Comparison of ENCODE assay signal across 9 mouse cellular contexts in the genomic region with DNA sequence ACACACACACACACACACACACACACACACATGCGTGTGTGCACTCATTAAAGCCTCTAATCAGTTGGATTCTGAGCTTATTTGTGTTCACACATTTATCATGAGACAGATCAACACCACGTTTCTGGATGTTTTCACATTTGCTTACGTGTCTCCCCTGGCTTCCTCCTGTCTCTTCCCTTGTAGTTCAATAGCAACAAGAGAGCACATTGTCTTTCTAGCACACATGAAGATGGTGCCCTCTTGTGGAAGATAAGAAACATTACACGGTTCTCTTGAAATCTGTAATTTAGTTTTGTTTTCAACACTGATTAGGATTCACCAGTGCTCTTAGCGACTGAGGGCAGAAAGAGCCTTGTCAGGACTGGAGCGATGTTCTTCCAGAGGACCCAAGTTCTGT. TPM values are rescaled to one million over a fixed set of nuclear protein-coding genes. Genes with fewer than 3 reads are reported as not detected.
DNase-seq lines count a peak whose midpoint lies in the region; ATAC-seq and TF ChIP-seq lines count a peak whose summit lies in the region.
"Had no signal": no experiment of that assay in that cellular context is flagged by ENCODE, and none has a peak within 500 bp of the region (broad histone marks: within the 10 kb centered on the region; RNA-seq: fewer than 3 reads in every experiment).

No protein-coding gene starts in this region.

- H3K79me3 ChIP-seq in C2C12 (ENCODE audit: low read depth) = no peaks in the 10 kb centered on the region

- no peaks in the 10 kb centered on the region for H3K27me3 ChIP-seq in heart, embryonic 15.5 days
- H3K27me3 ChIP-seq in heart, embryonic 11.5 days (ENCODE audit: control insufficient read depth, insufficient read depth, low read length) = no peaks in the 10 kb centered on the region
- H3K27me3 ChIP-seq in C2C12 (ENCODE audit: control insufficient read depth, insufficient read depth, insufficient read length) = no peaks in the 10 kb centered on the region
- H3K27me3 ChIP-seq: embryonic facial prominence, embryonic 12.5 days had no signal

- no peaks in the 10 kb centered on the region for H3K36me3 ChIP-seq in heart, embryonic 15.5 days
- no peaks in the 10 kb centered on the region for H3K36me3 ChIP-seq in heart, embryonic 11.5 days (ENCODE audit: control insufficient read depth, insufficient read depth, low read length)
- H3K36me3 ChIP-seq in C2C12 (ENCODE audit: control insufficient read depth, insufficient read depth) = no peaks in the 10 kb centered on the region
- H3K36me3 ChIP-seq: embryonic facial prominence, embryonic 12.5 days had no signal

- peak overlapping the region; percentile 27; the same call in 1 of the 2 replicates for H3K4me2 ChIP-seq in heart, embryonic 15.5 days
- H3K4me2 ChIP-seq in heart, embryonic 11.5 days = no peak overlapping the region
- H3K4me2 ChIP-seq: embryonic facial prominence, embryonic 12.5 days had no signal

- WGBS in heart, embryonic 15.5 days = 23% methylated on average over 6 of the region's 6 CpGs
- 24% methylated on average over 6 of the region's 6 CpGs for WGBS in heart, embryonic 11.5 days (ENCODE audit: insufficient replicate concordance)

- H3K4me1 ChIP-seq in heart, embryonic 15.5 days (replicated peaks) = no peaks in the 10 kb centered on the region
- H3K4me1 ChIP-seq in heart, embryonic 11.5 days (ENCODE audit: control insufficient read depth, insufficient read depth, low read length) = no peaks in the 10 kb centered on the region
- H3K4me1 ChIP-seq: embryonic facial prominence, embryonic 12.5 days had no signal

- ATAC-seq in heart, embryonic 15.5 days (replicated peaks; ENCODE audit: insufficient number of reproducible peaks, insufficient read depth, low FRiP score, low read depth) = no peak
- no peak for ATAC-seq in heart, embryonic 11.5 days (replicated peaks; ENCODE audit: insufficient number of reproducible peaks, low FRiP score, low TSS enrichment)

- DNase-seq in adipocyte (ENCODE audit: low spot score) = peak; percentile 51
- peak; percentile 4 to 37 for DNase-seq in layer of hippocampus, postnatal 14 days (ENCODE audit: low spot score in 2 of 2)
- peak; percentile 27 for DNase-seq in thymus, postnatal 25 days
- no peak for DNase-seq in testis, postnatal 10 days (ENCODE audit: low spot score)
- no peak for DNase-seq in frontal cortex, postnatal 10 days (ENCODE audit: low spot score in 2 of 2)

- H3K79me2 ChIP-seq in C2C12 (ENCODE audit: control insufficient read depth, insufficient read depth) = no peaks in the 10 kb centered on the region

- H3K4me3 ChIP-seq in heart, embryonic 15.5 days = no peak overlapping the region
- no peak overlapping the region for H3K4me3 ChIP-seq in heart, embryonic 11.5 days (ENCODE audit: low read depth, low read length)
- no peak overlapping the region for H3K4me3 ChIP-seq in C2C12 (ENCODE audit: insufficient read depth, poor library complexity, severe bottlenecking)
- H3K4me3 ChIP-seq: embryonic facial prominence, embryonic 12.5 days had no signal

- no peak overlapping the region for H3K27ac ChIP-seq in heart, embryonic 15.5 days
- H3K27ac ChIP-seq in heart, embryonic 11.5 days (ENCODE audit: low read depth, low read length) = no peak overlapping the region
- H3K27ac ChIP-seq: embryonic facial prominence, embryonic 12.5 days had no signal

- no peaks in the 10 kb centered on the region for H3K9me3 ChIP-seq in heart, embryonic 15.5 days (replicated peaks)
- no peaks in the 10 kb centered on the region for H3K9me3 ChIP-seq in heart, embryonic 11.5 days (replicated peaks; ENCODE audit: control insufficient read depth, low read length)
- H3K9me3 ChIP-seq: embryonic facial prominence, embryonic 12.5 days had no signal

- no peak overlapping the region for H3K9ac ChIP-seq in heart, embryonic 15.5 days
- no peak overlapping the region for H3K9ac ChIP-seq in heart, embryonic 11.5 days (ENCODE audit: low read depth, low read length)
- H3K9ac ChIP-seq: embryonic facial prominence, embryonic 12.5 days had no signal

- H3ac ChIP-seq in C2C12 (ENCODE audit: control insufficient read depth, insufficient read length, low read depth) = peak overlapping the region; percentile 58

- no peak for TF ChIP-seq CTCF in C2C12 (IDR thresholded peaks at IDR 0.05; ENCODE audit: control insufficient read depth, insufficient read depth, insufficient read length)

TF ChIP-seq in C2C12, 6 proteins besides CTCF, POLR2A, EP300 and RAD21:
- TF ChIP-seq FOSL1 (IDR thresholded peaks at IDR 0.05; ENCODE audit: insufficient read depth, low read length, poor library complexity, severe bottlenecking) = no peak

RNA-seq across cellular contexts. Expression of a gene that starts 2.9 kb away (rescaled TPM):
- not detected in 2 replicates for polyA plus RNA-seq in heart, embryonic 15.5 days (2015; fragmentation: Nextera tagmentation; extraction: Ambion mirVana)
- not detected in 2 replicates for polyA plus RNA-seq in heart, embryonic 11.5 days (2014; fragmentation: Nextera tagmentation; extraction: Ambion mirVana)
- not detected for polyA plus RNA-seq in C2C12 (2012; fragmentation: generic; extraction: Trizol)
- 1 to 10 TPM in 1 of 2 experiments, under 1 TPM in 1; 0.88 to 1.0 TPM for total RNA-seq in layer of hippocampus, postnatal 14 days (2021)

RNA-seq across cellular contexts. Expression of a gene that starts 27.3 kb away (rescaled TPM):
- polyA plus RNA-seq in heart, embryonic 15.5 days (2015; fragmentation: Nextera tagmentation; extraction: Ambion mirVana) = 0.10 TPM in 2 replicates
- polyA plus RNA-seq in heart, embryonic 11.5 days (2014; fragmentation: Nextera tagmentation; extraction: Ambion mirVana) = 0.08 and 0.27 TPM in 2 replicates
- 0.01 TPM for polyA plus RNA-seq in C2C12 (2012; fragmentation: generic; extraction: Trizol)
- not detected for total RNA-seq in layer of hippocampus, postnatal 14 days (2021)

RNA-seq across cellular contexts. Expression of a gene that starts 44.7 kb away (rescaled TPM):
- not detected in 2 replicates for polyA plus RNA-seq in heart, embryonic 15.5 days (2015; fragmentation: Nextera tagmentation; extraction: Ambion mirVana)
- not detected in 2 replicates for polyA plus RNA-seq in heart, embryonic 11.5 days (2014; fragmentation: Nextera tagmentation; extraction: Ambion mirVana)
- not detected for polyA plus RNA-seq in C2C12 (2012; fragmentation: generic; extraction: Trizol)
- not detected for total RNA-seq in layer of hippocampus, postnatal 14 days (2021)
- polyA plus RNA-seq: embryonic facial prominence, embryonic 12.5 days had no signal

RNA-seq across cellular contexts. Expression of a gene that starts 52.9 kb away (rescaled TPM):
- 56.4 and 68.3 TPM in 2 replicates for polyA plus RNA-seq in heart, embryonic 15.5 days (2015; fragmentation: Nextera tagmentation; extraction: Ambion mirVana)
- polyA plus RNA-seq in heart, embryonic 11.5 days (2014; fragmentation: Nextera tagmentation; extraction: Ambion mirVana) = 52.6 and 78.3 TPM in 2 replicates
- 31.6 TPM for polyA plus RNA-seq in C2C12 (2012; fragmentation: generic; extraction: Trizol)
- 1,000 to 10,000 TPM; 1,538 to 1,706 TPM for total RNA-seq in layer of hippocampus, postnatal 14 days (2021)

RNA-seq across cellular contexts. Expression of a gene that starts 53.2 kb away (rescaled TPM):
- 0.19 and 0.44 TPM in 2 replicates for polyA plus RNA-seq in heart, embryonic 15.5 days (2015; fragmentation: Nextera tagmentation; extraction: Ambion mirVana)
- polyA plus RNA-seq in heart, embryonic 11.5 days (2014; fragmentation: Nextera tagmentation; extraction: Ambion mirVana) = 0.30 and 0.36 TPM in 2 replicates
- 0.06 TPM for polyA plus RNA-seq in C2C12 (2012; fragmentation: generic; extraction: Trizol)
- 1 to 10 TPM; 1.7 to 2.8 TPM for total RNA-seq in layer of hippocampus, postnatal 14 days (2021)

Comparison
In these comparisons a context has a peak if more than half of its experiments do, and no peak if none do; other contexts are left out.
1. DNase-seq: peak in adipocyte (single experiment), layer of hippocampus, postnatal 14 days (2 of 2) and thymus, postnatal 25 days (single experiment); none in testis, postnatal 10 days (single experiment) and frontal cortex, postnatal 10 days (0 of 2).